21 mouse cellular contexts compared by ENCODE assay signal in genomic region chr3:153260225-153260933, GRCm38 (mm10).
DNase-seq lines count a peak whose midpoint lies in the region; ATAC-seq lines count a peak whose summit lies in the region.
"Had no signal": no experiment of that assay in that cellular context is flagged by ENCODE, and none has a peak within 500 bp of the region (broad histone marks: within the 10 kb centered on the region; RNA-seq: fewer than 3 reads in every experiment).

No protein-coding gene starts in this region.

- H3K27me3 ChIP-seq in hindbrain, embryonic 13.5 days, result no peaks in the 10 kb centered on the region
- H3K27me3 ChIP-seq: embryonic facial prominence, embryonic 12.5 days; limb, embryonic 15.5 days; midbrain, embryonic 12.5 days; Patski had no signal

- peak; percentile 66 for ATAC-seq in granulocyte monocyte progenitor cell, adult 5-6 weeks (replicated peaks; ENCODE audit: poor library complexity, severe bottlenecking)
- no peak for ATAC-seq in hindbrain, embryonic 13.5 days (ENCODE audit: low FRiP score)
- ATAC-seq: Patski had no signal

- intact Hi-C loops in gastrocnemius, postnatal 36 days (cut with DNase I), result no loop called here

- peaks cover 20% of the 10 kb centered on the region for H3K4me1 ChIP-seq in hindbrain, embryonic 13.5 days (replicated peaks)
- H3K4me1 ChIP-seq: limb, embryonic 15.5 days had no signal

- H3K9ac ChIP-seq in hindbrain, embryonic 13.5 days, result no peak overlapping the region
- H3K9ac ChIP-seq: embryonic facial prominence, embryonic 12.5 days; limb, embryonic 15.5 days; midbrain, embryonic 12.5 days had no signal

- no peak overlapping the region for H3K4me2 ChIP-seq in hindbrain, embryonic 13.5 days
- H3K4me2 ChIP-seq: embryonic facial prominence, embryonic 12.5 days; heart, embryonic 11.5 days; limb, embryonic 15.5 days; midbrain, embryonic 12.5 days had no signal

- H3K27ac ChIP-seq in hindbrain, embryonic 13.5 days, result no peak overlapping the region
- H3K27ac ChIP-seq: embryonic facial prominence, embryonic 12.5 days; limb, embryonic 15.5 days; midbrain, embryonic 12.5 days had no signal

- peak; percentile 71 for DNase-seq in heart, adult 11 months
- DNase-seq in heart, adult 9 months (ENCODE audit: low spot score in 2 of 2), result no peak
- peak; percentile 38 for DNase-seq in R1 (ENCODE audit: low read depth, low spot score)
- peak; percentile 73 for DNase-seq in naive thymus-derived CD4-positive, alpha-beta T cell, adult 2 months (ENCODE audit: low read depth)
- DNase-seq in gastrocnemius, postnatal 36 days, result no peak
- DNase-seq in ovary, postnatal 14 days (ENCODE audit: low spot score), result no peak
- DNase-seq: cerebellum, adult 11-12 months; gastrocnemius, postnatal 14 days; heart, postnatal 14 days; kidney, adult 9 months; kidney, postnatal 36 days; lung, adult 18-20 months; right cerebral cortex, adult 18-20 months had no signal

- no peaks in the 10 kb centered on the region for H3K9me3 ChIP-seq in hindbrain, embryonic 13.5 days
- H3K9me3 ChIP-seq: embryonic facial prominence, embryonic 12.5 days; limb, embryonic 15.5 days; midbrain, embryonic 12.5 days had no signal

- H3K36me3 ChIP-seq in hindbrain, embryonic 13.5 days, result no peaks in the 10 kb centered on the region
- H3K36me3 ChIP-seq: embryonic facial prominence, embryonic 12.5 days; limb, embryonic 15.5 days; midbrain, embryonic 12.5 days had no signal

- H3K4me3 ChIP-seq in hindbrain, embryonic 13.5 days, result no peak overlapping the region
- H3K4me3 ChIP-seq: embryonic facial prominence, embryonic 12.5 days; limb, embryonic 15.5 days; midbrain, embryonic 12.5 days; myocyte had no signal

- 56% methylated on average over 7 of the region's 7 CpGs for WGBS in hindbrain, embryonic 13.5 days

Comparison
In these comparisons a context has a peak if more than half of its experiments do, and no peak if none do; other contexts are left out.
1. DNase-seq: peak in heart, adult 11 months (single experiment), R1 (single experiment) and naive thymus-derived CD4-positive, alpha-beta T cell, adult 2 months (single experiment); none in heart, adult 9 months (0 of 2), gastrocnemius, postnatal 36 days (0 of 2) and ovary, postnatal 14 days (single experiment).